Mouse (Mus musculus): ENCODE results near the gene Fkrp. TPM values are rescaled to one million over a fixed set of nuclear protein-coding genes. Genes with fewer than 3 reads are reported as not detected.

The Fkrp gene
- total and polyA plus RNA-seq, 2 experiments from 2014 or later = 37.8 to 54.6 TPM

GRCm38 (mm10) chr7:16820271-16820763 is 3.8 kb upstream of the Fkrp start:
- no peak overlapping the region for H3K4me2 ChIP-seq (ENCODE audit: low read depth)
- DNase-seq (no peak), ATAC-seq (no peak)
- peaks cover 33% of the 10 kb centered on the region for H3K4me1 ChIP-seq (ENCODE audit: insufficient read depth)
- H3K27me3 ChIP-seq (ENCODE audit: insufficient read depth, low read length) = no peaks in the 10 kb centered on the region
- H3K36me3 ChIP-seq (ENCODE audit: insufficient read depth) = peaks cover 22% of the 10 kb centered on the region
- no peak overlapping the region for H3K4me3 ChIP-seq (ENCODE audit: low read depth, low read length)
- H3K9ac ChIP-seq = no peak overlapping the region
- 75% methylated on average over 5 of the region's 5 CpGs for WGBS
- H3K27ac ChIP-seq (ENCODE audit: low read depth, low read length) = no peak overlapping the region
- H3K9me3 ChIP-seq (ENCODE audit: low read length) = no peaks in the 10 kb centered on the region
- TF ChIP-seq CTCF (IDR thresholded peaks at IDR 0.05; ENCODE audit: low read depth) = no peak

- Histone ChIP-seq H3K9ac (no peak overlapping the region), H3K9me3 (ENCODE audit: low read length) (no peaks in the 10 kb centered on the region), H3K4me1 (ENCODE audit: insufficient read depth) (peaks cover 37% of the 10 kb centered on the region), H3K27me3 (ENCODE audit: insufficient read depth, low read length) (no peaks in the 10 kb centered on the region), H3K36me3 (ENCODE audit: insufficient read depth) (peaks cover 17% of the 10 kb centered on the region), H3K27ac (ENCODE audit: low read depth, low read length) (no peak overlapping the region), H3K4me2 (ENCODE audit: low read depth) (no peak overlapping the region), H3K4me3 (ENCODE audit: low read depth, low read length) (no peak overlapping the region)
- whole genome bisulfite sequencing = 81% methylated on average over 5 of the region's 5 CpGs
- no peak for DNase-seq
- no peak for TF ChIP-seq CTCF (IDR thresholded peaks at IDR 0.05; ENCODE audit: low read depth)
- no peak for ATAC-seq
Observed at GRCm38 (mm10) chr7:16819794-16820193, 3.3 kb upstream of the Fkrp start.

- no peaks in the 10 kb centered on the region for H3K36me3 ChIP-seq (ENCODE audit: insufficient read depth)
- no peaks in the 10 kb centered on the region for H3K27me3 ChIP-seq (ENCODE audit: insufficient read depth, low read length)
- WGBS = 18% methylated on average over 3 of the region's 3 CpGs
- H3K4me3 ChIP-seq (ENCODE audit: low read depth, low read length) = peak overlapping the region; percentile 96
- no peak for DNase-seq
- H3K27ac ChIP-seq (ENCODE audit: low read depth, low read length) = no peak overlapping the region
- no peaks in the 10 kb centered on the region for H3K9me3 ChIP-seq (ENCODE audit: low read length)
- H3K4me2 ChIP-seq (ENCODE audit: low read depth) = peak overlapping the region; percentile 88
- peak overlapping the region; percentile 99; the same call in 1 of the 2 replicates for H3K9ac ChIP-seq
- ATAC-seq = no peak
- TF ChIP-seq CTCF (IDR thresholded peaks at IDR 0.05; ENCODE audit: low read depth) = no peak
- H3K4me1 ChIP-seq (ENCODE audit: insufficient read depth) = peaks cover 37% of the 10 kb centered on the region
Observed at GRCm38 (mm10) chr7:16817693-16818092, 1.2 kb upstream of the Fkrp start.

GRCm38 (mm10) chr7:16816078-16816474 is 456 bp downstream of the Fkrp start:
- Histone ChIP-seq H3K9ac (peak overlapping the region; percentile 99), H3K4me2 (ENCODE audit: low read depth) (peak overlapping the region; percentile 88), H3K4me3 (ENCODE audit: low read depth, low read length) (peak overlapping the region; percentile 96), H3K4me1 (ENCODE audit: insufficient read depth) (peaks cover 40% of the 10 kb centered on the region), H3K36me3 (ENCODE audit: insufficient read depth) (no peaks in the 10 kb centered on the region), H3K27ac (ENCODE audit: low read depth, low read length) (peak overlapping the region; percentile 98), H3K27me3 (ENCODE audit: insufficient read depth, low read length) (no peaks in the 10 kb centered on the region), H3K9me3 (ENCODE audit: low read length) (no peaks in the 10 kb centered on the region)
- no peak for TF ChIP-seq CTCF (IDR thresholded peaks at IDR 0.05; ENCODE audit: low read depth)
- ATAC-seq (peak; percentile 83), DNase-seq (peak; percentile 95)
- WGBS = 0% methylated on average over 54 of the region's 55 CpGs

GRCm38 (mm10) chr7:16815351-16815941 is 1.1 kb downstream of the Fkrp start, which contains the start of gene Strn4:
Gene Strn4, plus strand, starts transcription at chr7:16815889.
- Histone ChIP-seq H3K27ac (ENCODE audit: low read depth, low read length) (peak within 1 kb of the TSS; percentile 98), H3K9me3 (ENCODE audit: low read length) (no peaks in the 10 kb centered on the region), H3K4me3 (ENCODE audit: low read depth, low read length) (peak within 1 kb of the TSS; percentile 96), H3K9ac (peak within 1 kb of the TSS; percentile 99), H3K4me1 (ENCODE audit: insufficient read depth) (peaks cover 37% of the 10 kb centered on the region), H3K36me3 (ENCODE audit: insufficient read depth) (no peaks in the 10 kb centered on the region), H3K4me2 (ENCODE audit: low read depth) (peak within 1 kb of the TSS; percentile 88), H3K27me3 (ENCODE audit: insufficient read depth, low read length) (no peaks in the 10 kb centered on the region)
- peak; percentile 80 for DNase-seq
- no peak for TF ChIP-seq CTCF (IDR thresholded peaks at IDR 0.05; ENCODE audit: low read depth)
- peak; percentile 70 for ATAC-seq
- 0% methylated on average over 1 of the region's 1 CpGs for WGBS

- Histone ChIP-seq H3K27ac (ENCODE audit: low read depth, low read length) (no peak overlapping the region), H3K4me1 (ENCODE audit: insufficient read depth) (peaks cover 17% of the 10 kb centered on the region), H3K9ac (no peak overlapping the region), H3K27me3 (ENCODE audit: insufficient read depth, low read length) (no peaks in the 10 kb centered on the region), H3K9me3 (ENCODE audit: low read length) (no peaks in the 10 kb centered on the region), H3K4me2 (ENCODE audit: low read depth) (no peak overlapping the region; the same call in 1 of the 2 replicates), H3K4me3 (ENCODE audit: low read depth, low read length) (no peak overlapping the region), H3K36me3 (ENCODE audit: insufficient read depth) (peaks cover 4% of the 10 kb centered on the region; the same call in 1 of the 2 replicates)
- no peak for ATAC-seq
- 68% methylated on average over 2 of the region's 2 CpGs for WGBS
- DNase-seq = peak; percentile 16
- peak; percentile 50 for TF ChIP-seq CTCF (IDR thresholded peaks at IDR 0.05; ENCODE audit: low read depth)
Observed at GRCm38 (mm10) chr7:16812505-16812904, 4.0 kb downstream of the Fkrp start.

GRCm38 (mm10) chr7:16811649-16812070 is 4.9 kb downstream of the Fkrp start:
- H3K9me3 ChIP-seq (ENCODE audit: low read length) = no peaks in the 10 kb centered on the region
- no peak for ATAC-seq
- no peak for DNase-seq
- H3K4me3 ChIP-seq (ENCODE audit: low read depth, low read length) = peak overlapping the region; percentile 52
- no peak for TF ChIP-seq CTCF (IDR thresholded peaks at IDR 0.05; ENCODE audit: low read depth)
- peak overlapping the region; percentile 92 for H3K4me2 ChIP-seq (ENCODE audit: low read depth)
- peaks cover 4% of the 10 kb centered on the region; the same call in 1 of the 2 replicates for H3K36me3 ChIP-seq (ENCODE audit: insufficient read depth)
- peaks cover 17% of the 10 kb centered on the region for H3K4me1 ChIP-seq (ENCODE audit: insufficient read depth)
- H3K9ac ChIP-seq = peak overlapping the region; percentile 67
- peak overlapping the region; percentile 80 for H3K27ac ChIP-seq (ENCODE audit: low read depth, low read length)
- 18% methylated on average over 17 of the region's 17 CpGs for WGBS
- H3K27me3 ChIP-seq (ENCODE audit: insufficient read depth, low read length) = no peaks in the 10 kb centered on the region

Data from forebrain, postnatal 0 days (tissue).